Mouse (Mus musculus) spleen, postnatal 4 days (tissue): ENCODE measurements around the gene Azin2.

Experiments used
- DNase-seq, 2 experiments: peaks; one replicate each; pipeline ENCODE4 v3.0.0; 2022; ENCODE audit warnings: low spot score in 2 of 2

Gene Azin2

GRCm38 (mm10) chr4:128897911-128898421 lies 64.3 kb downstream of the Azin2 start:
- DNase-seq, result no peak

DNA sequence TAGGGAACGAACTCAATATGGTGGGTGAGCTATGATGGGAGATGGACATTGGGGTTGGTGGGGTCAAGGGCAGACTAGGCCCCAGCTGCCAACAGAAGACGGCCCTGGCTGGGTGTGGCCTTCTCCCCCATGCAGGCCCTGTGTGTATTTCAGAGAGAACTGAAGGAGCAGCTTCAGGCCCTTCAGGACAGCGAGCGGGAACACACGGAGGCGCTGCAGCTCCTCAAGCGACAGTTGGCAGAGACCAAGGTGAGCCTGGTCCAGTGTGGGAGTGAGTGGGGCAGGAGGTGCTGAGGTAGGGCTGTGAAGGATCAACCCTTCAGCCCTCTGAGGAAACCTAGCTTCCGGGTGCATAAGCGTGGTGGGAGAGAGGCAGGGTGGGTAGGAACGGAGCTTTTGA lies 65.6 kb downstream of the Azin2 start:
- DNase-seq, result no peak

- no peak for DNase-seq
Measured at GRCm38 (mm10) chr4:128895841-128896240, 66.4 kb downstream of the Azin2 start.

- no peak for DNase-seq
Measured at GRCm38 (mm10) chr4:128894112-128894511, 68.1 kb downstream of the Azin2 start.

GRCm38 (mm10) chr4:128892188-128892587 lies 70.1 kb downstream of the Azin2 start:
- DNase-seq, result no peak

GRCm38 (mm10) chr4:128891746-128892145 lies 70.5 kb downstream of the Azin2 start:
- DNase-seq, result no peak

DNA sequence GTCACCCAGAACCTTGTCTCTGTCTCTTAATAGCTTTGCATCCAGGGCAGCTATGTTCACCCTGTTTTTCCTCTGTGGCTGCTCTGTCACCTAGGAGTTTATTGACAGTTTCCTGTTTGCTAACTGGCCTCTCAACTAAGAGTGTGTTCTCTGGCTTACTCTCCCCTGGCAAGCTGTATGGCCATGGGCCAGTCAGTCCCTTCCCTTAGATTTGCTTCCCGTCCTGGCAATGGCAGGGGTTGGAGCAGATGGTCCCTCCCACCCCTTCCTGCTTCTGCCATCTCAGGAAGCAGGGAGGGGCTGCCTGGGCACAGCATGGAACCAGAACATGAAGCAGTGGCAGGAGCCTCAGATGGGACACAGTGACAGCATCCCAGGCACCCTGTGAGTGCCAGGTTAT lies 71.1 kb downstream of the Azin2 start:
- DNase-seq, result no peak

DNA sequence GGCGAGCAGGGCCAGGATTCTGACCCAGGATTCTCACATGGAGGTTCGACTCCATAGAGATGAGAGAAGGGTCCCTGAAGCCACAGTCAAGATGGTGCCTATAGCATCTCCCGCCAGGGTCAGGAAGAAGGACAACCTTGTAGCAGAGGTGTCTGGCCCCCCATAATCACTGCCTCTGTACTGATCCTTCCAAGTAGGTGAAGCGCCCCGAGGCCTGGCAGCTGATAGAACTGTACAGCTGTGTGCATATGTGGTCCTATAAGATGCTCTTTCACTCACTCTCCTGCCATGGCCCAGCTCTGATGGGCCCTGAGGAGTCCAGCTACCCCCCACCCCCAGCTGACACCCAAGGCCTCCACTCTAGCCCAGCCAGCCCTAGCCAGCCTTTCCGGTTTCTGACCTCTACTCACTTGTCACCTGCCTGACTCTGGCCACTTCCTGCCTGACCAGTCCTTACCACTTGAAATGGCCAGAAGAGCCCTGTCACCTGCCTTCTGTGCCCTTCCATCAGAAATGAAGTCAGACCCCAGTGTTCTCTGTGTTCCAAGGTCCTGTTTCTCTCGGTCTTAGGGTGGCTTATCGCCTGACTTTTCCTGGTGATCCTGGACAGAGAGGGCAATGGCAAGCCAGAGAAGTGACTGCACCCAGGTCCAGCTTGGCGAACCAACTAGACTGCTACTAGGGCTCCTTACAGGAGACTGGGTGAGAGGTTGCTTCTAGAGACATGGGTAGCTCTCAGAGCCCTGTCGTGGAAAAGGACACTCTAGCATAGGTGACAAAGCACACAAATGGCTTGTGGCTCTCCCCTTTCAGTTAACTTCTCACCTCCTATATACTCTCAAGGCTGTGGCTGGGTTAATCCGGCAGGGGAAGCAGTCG lies 72.3 kb downstream of the Azin2 start:
- no peak for DNase-seq

DNA sequence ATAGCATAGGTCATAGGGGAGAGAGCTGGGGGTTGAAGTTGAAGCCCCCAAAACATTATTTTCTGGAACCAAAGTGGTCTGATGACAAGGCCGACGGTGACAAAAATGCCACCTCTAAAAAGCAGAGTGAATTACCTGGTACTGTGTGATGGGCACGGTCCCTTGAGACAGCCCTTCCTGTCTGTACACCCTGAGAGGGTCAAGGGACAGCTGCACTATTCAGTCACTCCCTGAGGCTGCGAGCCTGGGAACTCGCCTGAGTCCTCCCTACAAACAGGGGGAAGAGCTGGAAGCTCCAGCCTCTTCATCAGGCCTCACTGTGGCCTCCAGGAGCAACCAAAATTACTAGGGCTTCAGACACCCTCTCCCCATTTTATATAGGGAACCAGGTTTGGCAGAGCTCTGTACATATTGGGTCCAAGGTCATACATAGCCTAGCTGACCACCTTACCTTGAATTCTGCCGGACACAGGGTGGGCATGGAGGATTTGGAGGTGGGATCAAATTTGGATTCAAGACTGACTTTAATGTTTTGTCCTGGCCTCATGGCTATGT lies 73.7 kb downstream of the Azin2 start:
- no peak for DNase-seq

DNA sequence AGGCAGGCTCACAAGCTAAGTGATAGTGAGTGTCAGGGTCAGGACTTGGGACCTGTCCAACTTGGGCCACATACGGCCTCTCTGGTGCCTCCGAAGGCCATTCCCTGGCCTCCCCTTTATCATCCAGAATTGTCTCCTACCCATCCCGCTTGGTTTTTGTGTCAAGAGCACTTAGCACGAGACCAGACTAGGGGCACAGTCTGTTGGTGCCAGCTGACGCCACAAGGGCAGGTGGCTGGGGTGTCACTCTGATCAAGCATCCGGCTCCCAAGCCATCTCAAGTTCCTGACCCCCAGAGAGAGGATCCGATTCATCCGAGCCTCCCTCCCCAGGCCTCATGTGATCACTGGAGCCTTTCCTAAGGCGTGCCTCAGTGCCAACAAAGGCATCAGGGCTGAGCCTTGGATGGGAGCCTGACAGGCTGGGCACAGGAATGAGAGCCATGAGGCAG lies 74.6 kb downstream of the Azin2 start:
- DNase-seq, result no peak

DNA sequence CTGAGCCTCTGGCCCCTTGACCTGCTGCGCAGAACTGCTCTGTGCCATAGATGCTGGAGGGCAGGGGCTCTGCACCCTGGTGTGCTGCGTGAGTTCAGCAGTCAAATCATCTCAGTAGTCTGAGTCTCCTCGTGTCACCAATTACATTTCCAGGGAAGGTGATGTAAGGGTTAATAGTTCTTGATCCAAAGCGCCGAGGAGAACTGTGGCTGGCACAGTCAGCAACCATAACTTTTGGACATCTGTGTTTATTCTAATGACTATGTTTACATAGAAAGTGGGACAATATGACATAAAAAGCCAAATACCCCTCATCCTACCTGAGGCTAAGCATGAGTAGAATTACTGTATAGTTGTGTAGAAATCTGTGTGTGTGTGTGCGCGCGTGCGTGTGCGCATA lies 75.2 kb downstream of the Azin2 start:
- no peak for DNase-seq

GRCm38 (mm10) chr4:128886571-128886970 lies 75.7 kb downstream of the Azin2 start:
- DNase-seq, result no peak

- peak in 1 of 2 experiments; percentile 57 for DNase-seq
Measured at GRCm38 (mm10) chr4:128885540-128885939, 76.7 kb downstream of the Azin2 start.

- peak in 1 of 2 experiments; percentile 57 for DNase-seq
Measured at GRCm38 (mm10) chr4:128884711-128885095, 77.5 kb downstream of the Azin2 start.

DNA sequence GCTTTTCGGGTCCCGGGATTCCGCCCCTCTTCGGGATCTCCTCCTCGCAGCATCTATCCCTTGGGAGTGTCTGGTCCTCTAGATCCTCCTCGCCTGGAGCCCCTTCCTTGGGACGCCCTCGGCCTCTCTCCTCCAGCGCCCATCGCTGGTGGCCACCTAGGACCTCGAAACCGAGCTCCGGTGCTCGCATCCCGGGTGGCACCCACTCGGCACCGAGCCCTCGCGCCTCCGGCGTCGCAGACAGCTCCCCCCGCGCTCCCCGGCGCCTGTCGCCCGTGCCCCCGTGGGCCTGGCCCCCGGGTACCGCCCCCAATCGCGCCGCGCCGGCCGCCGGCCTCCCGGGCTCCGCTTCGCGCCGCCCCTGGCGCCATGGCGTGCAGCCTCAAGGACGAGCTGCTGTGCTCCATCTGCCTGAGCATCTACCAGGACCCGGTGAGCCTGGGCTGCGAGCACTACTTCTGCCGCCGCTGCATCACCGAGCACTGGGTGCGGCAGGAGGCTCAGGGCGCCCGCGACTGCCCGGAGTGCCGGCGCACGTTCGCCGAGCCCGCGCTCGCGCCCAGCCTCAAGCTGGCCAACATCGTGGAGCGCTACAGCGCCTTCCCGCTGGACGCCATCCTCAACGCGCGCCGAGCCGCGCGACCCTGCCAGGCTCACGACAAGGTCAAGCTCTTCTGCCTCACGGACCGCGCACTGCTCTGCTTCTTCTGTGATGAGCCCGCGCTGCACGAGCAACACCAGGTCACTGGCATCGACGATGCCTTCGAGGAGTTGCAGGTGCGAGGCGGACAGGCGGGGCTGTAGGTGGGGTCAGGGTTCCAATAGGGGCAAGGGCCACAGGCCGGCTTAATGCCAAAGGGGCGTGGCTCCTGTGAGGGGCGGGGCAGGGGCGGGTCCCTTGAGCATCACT lies 78.2 kb downstream of the Azin2 start:
- DNase-seq, result peak; percentile 36 to 68

DNA sequence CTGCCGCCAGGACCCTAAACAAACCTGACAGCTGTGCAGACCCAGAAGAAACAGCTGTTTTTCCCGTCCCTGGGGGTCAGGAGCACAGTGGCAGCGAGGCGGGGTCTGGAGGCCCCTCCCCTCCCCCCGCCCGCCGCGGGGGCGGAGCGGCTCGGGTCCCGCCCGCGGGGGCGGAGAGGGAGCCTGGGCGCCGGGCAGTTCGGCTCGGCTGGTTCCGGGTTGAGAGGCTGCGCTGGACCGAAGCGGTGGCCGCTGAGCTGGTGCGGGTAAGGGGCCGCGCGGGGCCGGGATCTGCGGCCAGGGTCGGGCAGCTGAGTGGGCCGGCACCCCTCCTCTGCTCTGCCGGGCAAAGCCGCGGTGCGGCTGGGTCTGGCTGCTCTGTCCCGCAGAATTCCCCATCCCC lies 78.9 kb downstream of the Azin2 start, which contains the start of gene Trim62:
Gene Trim62, plus strand, starts transcription at position 202 of the 403 bp plus-strand sequence.
- DNase-seq, result peak; percentile 52 to 76
